Mouse (Mus musculus): ENCODE results near the gene Gga3.

Gene Gga3

DNA sequence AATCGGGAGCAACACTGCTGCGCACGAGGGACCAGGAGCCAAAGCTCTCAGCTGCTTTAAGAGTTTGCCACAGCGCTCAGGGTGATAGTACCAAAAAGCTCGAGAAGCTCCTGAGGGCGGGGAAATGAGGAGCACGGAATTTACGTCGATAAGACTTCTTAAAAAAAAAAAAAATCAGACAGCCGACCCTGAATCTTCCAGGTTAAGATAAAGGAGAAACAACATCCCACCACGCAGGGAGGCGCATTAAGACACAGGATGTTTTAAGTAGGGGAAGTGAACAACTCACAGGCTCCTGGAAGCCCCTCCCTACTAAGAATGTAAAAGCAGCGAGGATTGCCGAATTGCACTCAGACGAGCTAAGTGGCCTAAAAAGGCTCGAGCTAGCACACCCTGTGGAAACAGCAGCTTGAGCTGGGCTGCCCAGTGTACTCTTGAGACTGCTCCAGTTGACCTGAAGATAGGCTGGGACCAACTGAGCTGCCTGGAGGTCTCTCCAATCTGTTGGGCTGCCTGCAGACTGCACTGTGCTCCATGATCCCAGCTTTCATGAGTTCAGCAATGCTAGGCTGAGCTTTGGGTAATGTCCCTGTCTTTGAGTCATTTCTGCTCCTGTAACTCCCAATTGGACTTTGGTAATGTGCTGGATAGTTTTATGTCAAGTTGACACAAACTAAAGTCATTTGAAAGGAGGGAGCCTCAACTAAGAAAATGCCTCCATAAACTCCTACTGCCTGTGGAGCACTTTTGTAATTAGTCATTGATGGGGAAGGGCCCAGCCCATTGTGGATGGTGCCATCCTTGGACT is 9.5 kb upstream of the Gga3 start:
- in situ Hi-C loops (cut with MboI, MseI): no loop called here

DNA sequence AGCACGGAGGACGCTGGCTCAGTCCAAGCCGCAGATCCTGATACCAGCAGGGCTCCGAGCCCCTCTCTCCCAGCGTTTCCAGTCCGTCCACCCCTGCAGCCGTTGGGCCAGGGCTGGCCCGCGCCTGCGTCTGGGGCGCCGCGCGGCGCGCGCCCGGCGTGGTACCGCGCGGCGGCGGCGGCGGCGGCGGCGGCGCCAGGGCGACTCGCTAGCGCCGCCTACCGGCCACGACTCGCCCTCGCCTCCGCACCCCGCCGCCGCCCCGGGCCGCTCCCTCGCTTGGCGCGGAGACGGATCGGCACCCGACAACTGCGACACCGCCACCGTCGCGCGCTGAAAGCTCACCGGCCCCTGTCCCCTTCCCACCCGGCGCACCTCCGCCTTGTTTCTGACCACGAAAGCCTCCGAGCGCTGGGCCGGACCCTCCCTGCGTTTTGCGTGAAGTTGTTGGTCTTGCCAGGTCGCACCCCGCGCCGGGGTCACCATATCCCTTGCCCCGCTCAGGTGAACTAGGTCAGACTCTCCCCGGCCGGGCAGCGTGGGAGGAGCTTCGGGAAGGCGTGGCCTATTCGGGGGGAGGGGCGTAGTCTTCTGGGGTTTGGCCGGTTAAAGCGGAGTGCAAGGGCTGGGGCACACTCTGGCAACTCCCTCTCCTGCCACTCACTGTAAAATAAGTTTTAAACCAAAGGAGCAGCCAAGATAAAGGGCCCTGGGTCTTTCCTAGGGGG is 8.7 kb upstream of the Gga3 start, which contains the start of gene Mif4gd:
Gene Mif4gd, minus strand, starts transcription at position 560 of the 728 bp plus-strand sequence.
- in situ Hi-C loops (cut with MboI, MseI): no loop called here

DNA sequence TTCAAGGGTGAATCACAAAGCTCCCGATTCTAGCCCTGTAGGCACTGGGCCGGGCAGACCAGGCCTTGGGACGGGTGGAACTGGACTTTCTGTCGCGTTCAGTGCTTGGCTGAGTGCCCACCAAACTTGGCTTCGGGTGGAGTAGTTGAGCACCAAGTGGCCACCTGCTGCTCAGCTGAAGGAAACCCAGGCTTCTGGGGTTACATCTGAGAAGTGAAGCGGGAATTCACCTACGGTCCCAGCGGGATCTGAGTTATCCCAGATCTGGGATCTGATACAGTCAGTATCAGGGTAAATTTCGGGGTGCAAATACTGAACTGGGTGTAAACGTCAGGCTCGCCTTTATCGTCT is 8.2 kb upstream of the Gga3 start:
- in situ Hi-C loops (cut with MboI, MseI): no loop called here

DNA sequence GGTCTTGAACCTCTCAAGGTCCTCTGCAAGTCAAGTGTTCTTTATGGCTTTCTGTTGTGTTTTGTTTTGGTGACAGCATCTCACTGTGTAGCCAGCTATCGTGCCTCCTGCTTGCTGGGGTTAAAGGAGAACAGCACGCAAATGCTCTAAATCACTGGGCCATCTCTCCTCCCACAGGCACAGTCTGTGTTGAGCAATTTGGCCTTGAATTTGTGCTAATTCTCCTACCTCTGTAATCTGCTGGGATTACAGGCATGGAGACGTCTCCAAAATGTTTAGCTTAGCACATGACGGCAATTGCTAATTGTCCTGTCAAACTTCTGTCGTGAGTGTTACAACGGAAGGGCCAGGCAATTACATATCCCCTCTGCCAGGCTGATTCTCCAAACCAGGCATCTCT is 7.3 kb upstream of the Gga3 start:
- in situ Hi-C loops (cut with MboI, MseI): no loop called here

DNA sequence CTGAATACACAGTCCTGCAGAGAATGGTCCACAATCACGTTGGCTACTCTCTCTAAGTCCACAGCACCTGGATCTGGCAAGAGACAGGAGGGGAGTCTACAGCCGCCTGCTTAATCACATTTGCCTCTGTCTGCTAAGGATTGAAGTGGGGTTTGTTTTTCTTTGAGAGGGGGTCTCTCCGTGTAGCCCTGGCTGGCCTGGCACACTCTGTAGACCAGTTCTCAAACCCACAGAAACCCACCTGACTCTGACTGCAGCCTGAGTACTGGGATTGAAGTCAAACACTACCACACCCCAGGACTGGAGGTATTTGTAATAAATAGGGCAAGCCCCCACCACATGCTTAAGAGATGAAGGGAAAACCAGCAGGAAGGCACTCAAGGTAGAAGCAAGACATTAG is 5.7 kb upstream of the Gga3 start:
- in situ Hi-C loops (cut with MboI, MseI): no loop called here

DNA sequence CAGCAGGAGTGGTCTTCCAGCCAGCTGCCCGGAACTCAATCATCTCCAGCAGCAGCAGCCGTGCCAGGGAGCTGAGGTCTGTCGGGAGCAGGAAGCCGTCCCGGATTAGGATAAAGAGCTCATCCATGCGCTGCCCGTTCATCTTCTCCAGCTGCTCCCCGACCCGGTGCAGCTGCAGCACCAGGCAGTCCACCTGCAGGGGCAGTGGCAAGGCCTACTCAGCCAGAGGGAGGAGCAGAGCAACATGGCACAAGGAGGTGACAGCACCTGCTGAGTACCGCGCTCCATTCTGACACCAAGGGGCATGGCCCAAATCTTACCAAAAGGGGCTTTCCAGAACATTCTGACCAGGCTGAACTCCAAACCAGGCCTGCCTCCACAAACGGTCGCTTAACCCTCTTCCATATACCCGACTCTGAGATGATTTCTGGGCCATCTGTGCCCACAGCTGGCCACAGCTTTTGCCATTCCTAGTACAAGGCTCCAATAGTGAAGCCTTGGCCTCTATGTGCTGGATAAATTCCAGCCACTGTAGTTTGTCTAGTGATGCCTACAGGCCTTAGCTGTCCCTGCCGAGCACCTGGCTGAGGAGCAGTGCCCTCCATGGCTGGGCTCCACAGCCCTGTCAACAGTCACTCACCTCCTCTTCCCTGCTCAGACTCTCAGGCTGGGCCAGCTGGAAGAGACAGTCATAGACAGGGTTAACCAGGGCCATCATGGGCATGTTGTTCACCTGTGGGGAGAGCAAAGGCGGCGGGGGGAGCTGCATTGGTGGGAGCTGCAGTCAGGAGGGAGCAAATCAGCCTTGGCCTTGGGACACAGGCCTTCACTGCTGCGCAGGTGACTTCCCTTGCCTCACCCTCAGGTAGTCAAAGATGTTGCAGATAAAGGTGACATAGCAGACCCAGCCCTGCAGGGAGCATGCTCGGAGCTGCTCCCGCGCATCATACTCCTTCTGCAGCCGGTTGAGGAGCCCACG is 4.9 kb upstream of the Gga3 start:
- in situ Hi-C loops (cut with MboI, MseI): no loop called here

DNA sequence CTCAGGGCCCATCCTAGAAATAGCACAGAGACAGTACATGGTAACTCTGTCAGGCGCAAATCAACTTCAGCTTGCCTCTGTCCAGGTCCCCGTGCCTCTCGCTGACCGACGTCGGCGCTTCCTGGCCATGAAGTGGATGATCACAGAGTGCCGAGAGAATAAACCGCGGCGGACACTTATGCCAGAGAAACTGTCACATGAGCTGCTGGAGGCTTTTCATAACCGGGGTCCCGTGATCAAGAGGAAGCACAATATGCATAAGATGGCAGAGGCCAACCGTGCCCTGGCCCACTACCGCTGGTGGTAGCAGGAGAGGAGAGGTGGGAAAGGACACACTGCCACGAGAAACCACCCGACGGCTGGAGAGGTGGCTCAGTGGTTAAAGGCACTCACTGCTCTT is 2.9 kb upstream of the Gga3 start:
- in situ Hi-C loops (cut with MboI, MseI): no loop called here

DNA sequence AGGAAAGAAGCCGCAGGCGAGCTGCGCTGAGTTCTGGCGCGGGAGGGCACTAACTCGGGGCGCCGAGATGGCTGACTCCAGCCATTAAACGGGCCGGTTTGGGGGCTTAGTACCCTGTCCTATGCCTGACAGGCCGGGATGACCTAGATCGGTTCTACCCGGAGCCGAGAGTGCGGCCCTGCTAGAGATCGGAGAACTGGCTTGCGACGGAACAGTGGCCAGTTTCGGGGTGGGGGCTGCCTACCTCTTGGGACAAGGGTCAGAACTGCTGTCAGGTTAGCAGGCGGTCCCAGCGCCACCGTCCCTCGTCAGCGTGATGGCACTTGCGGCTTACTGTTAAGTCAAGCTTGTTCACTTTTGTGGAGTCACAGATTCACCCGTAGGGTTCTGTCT is 449 bp upstream of the Gga3 start:
- in situ Hi-C loops (cut with MboI, MseI): no loop called here

DNA sequence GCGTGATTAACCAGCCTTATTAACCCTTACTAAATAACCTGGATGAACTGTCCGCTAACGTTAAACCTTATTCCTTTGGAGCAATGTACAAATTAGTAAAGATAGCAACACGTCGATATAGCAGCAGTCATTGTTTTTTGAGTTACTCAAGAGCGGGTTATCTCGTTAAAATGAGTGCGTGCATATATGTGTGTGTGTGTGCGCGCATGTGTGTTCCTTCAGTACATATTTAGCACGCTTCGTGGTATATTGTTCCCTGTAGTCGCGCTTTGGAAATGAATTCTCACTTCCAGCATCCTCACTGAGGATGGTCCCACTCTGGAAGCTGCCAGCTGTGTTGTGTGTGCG is 749 bp downstream of the Gga3 start:
- in situ Hi-C loops (cut with MboI, MseI): no loop called here

DNA sequence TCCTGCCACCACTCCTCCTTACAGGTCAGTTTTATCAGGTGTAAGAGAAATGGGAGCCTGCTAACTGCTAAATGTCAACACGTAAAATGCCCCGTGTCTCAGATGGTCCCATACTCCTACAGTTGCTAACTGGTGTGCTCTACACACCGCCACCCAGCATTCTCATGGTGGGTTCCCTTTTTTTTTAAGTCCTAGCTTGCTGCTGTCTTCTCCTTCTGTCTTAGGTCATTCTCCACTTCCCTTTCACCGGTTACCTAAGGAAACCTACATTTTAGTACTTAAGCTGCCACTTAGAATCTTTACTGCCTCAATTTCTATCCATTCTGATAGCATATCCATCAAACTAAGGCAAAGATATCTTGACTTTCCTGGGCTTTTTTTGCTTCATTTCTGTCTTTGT is 2.7 kb downstream of the Gga3 start:
- in situ Hi-C loops (cut with MboI, MseI): no loop called here

DNA sequence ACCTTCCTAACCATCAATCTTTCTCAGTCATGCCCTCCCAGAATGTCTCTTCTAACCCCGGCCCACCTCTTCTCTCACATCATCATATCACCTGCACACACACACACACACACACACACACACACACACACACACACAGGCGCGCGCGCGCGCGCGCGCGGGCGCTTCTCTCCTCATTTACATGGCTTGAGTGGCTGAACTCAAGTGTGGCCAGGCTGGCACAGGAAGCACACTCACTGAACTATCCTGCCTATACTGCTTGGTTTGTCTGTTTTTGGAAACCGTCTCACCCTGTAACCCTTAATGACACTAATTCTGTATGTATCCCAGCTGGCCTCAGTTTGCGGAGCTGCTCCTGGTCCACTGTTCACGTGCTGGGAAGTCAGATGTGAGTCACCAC is 3.1 kb downstream of the Gga3 start:
- in situ Hi-C loops (cut with MboI, MseI): no loop called here

DNA sequence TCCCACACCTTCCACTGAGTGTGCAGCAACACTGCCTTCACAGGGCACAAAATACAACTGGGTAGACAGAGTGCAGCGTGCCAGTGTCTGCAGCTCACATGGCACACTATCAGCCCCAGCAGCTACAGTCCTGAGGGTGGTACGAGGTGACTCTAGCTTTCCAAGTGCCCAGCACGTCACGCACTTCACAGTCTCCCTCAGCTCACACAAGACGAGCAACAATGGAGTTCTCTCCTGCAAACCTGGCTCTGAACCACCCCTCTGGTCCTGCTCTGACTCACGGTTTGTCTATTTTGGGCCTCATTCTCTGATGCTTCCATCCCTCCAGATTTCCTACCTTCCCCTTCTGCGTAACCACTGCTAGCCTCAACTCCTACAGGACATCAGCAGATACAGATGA is 4.1 kb downstream of the Gga3 start:
- in situ Hi-C loops (cut with MboI, MseI): no loop called here

DNA sequence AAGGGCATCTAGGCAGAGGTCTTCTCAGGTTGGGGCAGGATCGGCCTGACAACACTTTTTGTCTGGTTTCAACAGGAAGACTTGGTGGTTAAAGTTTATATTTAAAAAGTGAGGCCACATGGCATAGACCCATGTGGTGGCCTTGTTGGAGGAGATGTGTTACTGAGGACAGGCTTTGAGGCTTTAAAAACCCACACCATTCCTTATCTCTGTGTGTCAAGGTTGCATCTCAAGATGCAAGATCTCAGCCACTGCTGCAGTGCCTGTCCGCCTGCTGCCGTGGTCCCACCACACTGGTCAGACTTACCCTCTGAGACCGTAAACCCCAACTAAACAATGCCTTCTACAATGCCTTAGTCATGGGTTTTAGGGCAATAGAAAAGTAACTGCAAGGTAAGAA is 5.5 kb downstream of the Gga3 start:
- in situ Hi-C loops (cut with MboI, MseI): no loop called here

DNA sequence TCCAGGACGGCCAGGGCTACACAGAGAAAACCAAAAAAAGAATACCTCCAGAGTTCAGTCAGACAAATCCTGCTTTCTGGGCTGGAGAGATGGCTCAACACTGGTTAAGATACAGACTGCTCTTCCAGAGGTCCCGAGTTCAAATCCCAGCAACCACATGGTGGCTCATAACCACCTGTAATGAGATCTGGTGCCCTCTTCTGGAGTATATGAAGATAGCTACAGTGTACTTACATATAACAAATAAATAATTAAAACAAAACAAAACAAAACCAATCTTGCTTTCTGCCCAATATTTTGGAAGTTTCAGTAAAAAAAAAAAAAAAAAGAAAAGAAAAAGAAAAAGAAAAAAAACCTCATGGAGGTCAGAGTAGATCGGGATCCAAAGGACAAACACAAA is 8.6 kb downstream of the Gga3 start:
- in situ Hi-C loops (cut with MboI, MseI): no loop called here

DNA sequence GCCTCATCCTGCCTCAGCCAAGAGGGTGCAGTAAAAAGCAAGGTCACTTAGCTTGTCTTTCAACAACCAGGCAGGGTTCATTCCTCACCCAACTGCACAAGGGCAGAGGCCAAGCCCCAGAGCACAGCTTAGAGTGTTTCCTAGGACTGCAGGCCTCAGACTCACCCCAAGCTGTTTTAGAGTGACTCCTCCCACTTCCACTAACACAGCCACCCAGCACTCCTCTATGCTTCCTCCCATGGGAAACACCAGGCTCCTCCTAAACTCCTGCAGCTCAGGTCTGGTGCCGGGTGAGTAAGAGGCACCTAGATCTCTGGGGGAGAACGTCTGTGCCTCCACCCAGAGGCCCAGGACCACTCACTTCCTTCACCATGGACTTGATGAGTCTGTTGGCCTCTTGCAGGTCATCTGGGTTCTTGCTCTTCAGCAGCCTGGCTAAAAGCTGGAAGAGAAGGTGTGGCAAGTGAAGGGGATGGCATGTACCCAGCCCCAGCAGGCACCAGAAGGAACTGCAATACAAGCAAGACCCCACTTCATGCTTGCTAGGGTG is 13.2 kb downstream of the Gga3 start:
- in situ Hi-C loops (cut with MboI, MseI): no loop called here

DNA sequence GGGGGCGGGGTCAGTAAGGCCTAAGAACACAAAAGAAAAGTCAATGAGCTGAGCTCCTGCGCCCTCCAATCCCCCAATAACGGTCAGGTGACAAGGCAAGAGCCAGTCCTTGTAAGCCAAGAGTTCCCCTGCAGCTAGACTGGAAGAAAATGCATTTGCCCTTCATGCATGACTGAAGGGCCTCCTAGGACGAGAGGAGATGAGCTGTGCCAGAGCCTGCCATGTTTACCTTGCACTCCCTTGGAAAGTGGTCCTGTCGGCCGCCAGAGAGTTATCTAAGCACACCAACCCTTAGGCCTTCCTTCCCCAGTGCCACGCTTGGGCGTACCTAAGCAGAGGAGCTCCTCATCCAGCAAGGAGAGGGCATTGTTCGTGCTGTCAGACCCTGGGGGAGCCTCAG is 15.9 kb downstream of the Gga3 start:
- in situ Hi-C loops (cut with MboI, MseI): no loop called here

DNA sequence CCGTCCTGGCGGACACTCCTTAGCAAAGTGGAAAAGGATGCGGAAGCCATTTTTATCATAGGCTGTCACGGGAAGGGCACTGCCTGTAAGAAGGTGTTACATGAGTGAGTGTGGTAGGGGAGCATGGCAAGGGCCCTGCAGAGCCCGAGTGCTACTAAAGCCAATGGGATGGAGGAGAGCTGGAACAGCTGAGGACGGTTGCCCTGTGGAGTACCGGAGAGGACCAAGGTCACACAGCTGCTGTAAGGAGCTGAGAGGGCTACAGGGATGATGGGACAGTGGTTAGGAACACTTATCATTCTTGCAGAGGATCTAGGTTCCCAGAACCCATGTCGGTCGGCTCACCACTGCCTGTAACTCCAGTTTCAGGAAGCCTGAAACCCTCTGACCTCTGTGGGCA is 17.4 kb downstream of the Gga3 start:
- in situ Hi-C loops (cut with MboI, MseI): no loop called here

DNA sequence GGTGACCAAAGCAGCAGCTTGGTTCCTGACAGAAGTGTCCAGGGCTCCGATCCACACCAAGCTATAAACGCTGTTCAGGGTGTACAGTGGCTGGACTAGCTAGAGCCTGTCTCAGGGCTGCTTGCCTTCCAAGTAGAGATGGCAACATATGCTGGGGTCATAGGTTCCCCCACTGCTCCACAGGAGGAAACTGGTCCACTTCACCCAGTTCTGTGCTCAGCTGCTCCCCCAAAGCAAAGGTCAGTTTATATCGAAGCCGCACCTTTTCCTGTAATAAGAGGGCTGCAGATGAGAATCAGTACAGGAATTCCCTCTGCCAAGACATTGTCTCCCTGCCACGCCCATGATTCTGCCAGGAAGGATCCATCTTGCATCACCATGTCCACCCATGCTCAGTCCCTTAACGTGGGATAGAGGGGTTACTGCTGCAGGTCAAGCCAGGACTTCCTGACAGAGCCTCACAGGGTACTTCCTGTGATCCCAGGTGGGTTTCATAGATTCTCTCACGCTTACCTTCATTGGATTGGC is 18.2 kb downstream of the Gga3 start:
- in situ Hi-C loops (cut with MboI, MseI): no loop called here

DNA sequence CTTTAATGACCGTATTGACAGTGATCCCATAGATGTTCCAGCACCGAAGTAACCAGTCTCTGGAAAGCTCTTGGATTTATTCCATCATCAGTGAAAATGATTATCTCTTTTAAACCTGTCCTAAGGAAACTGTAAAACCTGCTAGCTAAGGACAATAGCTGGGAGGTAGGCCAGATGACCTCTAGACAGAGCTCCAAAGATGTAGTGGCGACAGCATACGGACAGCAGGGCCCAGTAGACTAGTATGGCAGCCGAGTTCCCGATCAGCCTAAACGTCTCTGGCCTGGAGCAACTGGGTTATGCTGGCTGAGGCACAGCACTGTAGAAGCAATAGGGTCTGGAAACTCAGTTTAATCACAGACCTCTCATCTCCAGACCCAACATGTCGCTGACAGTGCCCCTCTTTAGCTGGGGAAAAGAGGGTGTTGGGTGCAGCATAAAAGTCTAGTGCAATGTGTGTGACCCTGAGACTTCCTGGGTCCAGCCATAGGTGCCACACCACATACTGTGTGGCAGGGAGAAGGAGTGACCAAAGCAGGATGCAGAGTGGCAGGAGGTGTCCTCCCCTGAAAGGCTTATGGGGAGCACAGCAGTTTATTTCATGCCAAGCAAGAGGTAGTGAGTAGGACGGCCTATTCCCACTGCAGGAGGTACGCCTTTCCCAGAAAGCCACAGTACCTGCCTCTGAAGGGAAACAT is 19.3 kb downstream of the Gga3 start:
- in situ Hi-C loops (cut with MboI, MseI): no loop called here

DNA sequence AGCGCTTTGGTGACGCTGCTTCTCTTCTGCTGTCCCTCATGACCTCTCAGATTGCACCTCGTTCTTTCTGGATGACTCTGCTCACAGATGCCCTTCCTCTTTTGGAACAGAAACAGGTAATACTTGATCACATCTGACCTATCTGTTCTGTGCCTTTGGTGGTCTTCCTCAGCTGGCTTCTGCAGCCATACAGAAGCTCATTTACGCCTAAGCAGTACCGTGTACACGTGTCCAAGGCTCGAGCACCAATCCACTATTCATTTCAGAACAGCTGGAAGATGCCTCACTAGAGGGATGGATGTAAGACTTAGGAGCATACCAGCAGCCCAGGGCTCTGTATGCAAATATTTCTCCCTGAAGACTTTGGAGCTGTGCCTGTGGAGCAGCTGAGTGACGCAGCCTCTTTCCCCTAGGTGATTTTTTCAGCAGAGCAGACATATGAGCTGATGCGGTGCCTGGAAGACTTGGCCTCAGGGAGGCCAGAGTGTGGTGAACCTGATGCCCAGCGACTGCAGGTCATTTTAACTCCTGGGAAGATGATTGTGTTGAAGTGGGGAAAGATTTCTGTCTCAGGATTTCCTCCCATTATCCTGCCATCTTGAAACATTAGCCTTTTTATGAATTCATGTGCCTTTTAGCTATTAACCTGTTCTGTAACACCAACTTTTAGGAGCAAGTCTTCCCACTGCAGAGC is 20.8 kb downstream of the Gga3 start:
- in situ Hi-C loops (cut with MboI, MseI): no loop called here

DNA sequence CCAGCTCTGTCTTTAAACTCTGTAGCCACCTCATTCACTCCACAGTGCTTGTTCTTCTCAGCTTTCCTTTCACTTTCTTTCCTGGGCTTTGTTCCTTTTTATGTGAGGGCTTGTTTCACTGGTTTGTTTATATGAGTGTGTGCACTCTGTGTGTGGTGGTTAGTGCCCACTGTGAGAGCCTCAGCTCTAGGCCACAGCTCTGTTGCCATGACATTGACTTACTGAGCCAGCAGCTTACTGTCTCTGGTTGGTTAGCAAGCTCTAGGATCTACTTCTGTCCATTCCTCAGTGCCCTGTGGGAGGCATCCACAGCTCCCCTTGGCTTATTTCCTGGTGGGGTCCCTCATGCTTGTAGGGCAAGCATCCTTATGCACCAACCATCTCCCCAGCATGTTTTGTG is 24.8 kb downstream of the Gga3 start:
- in situ Hi-C loops (cut with MboI, MseI): no loop called here
